Mouse (Mus musculus) gastrocnemius, adult 2 months (tissue): ENCODE results near the gene Aff3. TPM values are rescaled to one million over a fixed set of nuclear protein-coding genes. Genes with fewer than 3 reads are reported as not detected.

Experiments used
- DNase-seq: peaks from one replicate; pipeline ENCODE4 v3.0.0; 2022
- H3K27ac ChIP-seq: fragments of 200-600 bp; 2 replicates; pipeline ENCODE4 v1.8.1; 2022; ENCODE audit warnings: mild to moderate bottlenecking
- H3K4me3 ChIP-seq: fragments of 200-600 bp; 2 replicates; pipeline ENCODE4 v1.8.1; 2022; ENCODE audit warnings: mild to moderate bottlenecking, moderate library complexity
- CTCF ChIP-seq: fragments of 200-600 bp; IDR thresholded peaks from 2 replicates; pipeline ENCODE4 v1.8.1; 2022; ENCODE audit warnings: antibody characterized with exemption, mild to moderate bottlenecking, moderate library complexity
- intact Hi-C: fragments of 180-260 bp; cut with DNase I; formaldehyde crosslinking; loops from one replicate; pipeline ENCODE4 v1.15.1; 2025
- total RNA-seq, 2 experiments: library from RNA; stranded (reverse); gene quantifications; 2 replicates each; pipeline ENCODE4 v1.2.3; 2021

Gene Aff3
- total RNA-seq, 2 experiments from 2014 or later: 1.2 to 4.4 TPM

DNA sequence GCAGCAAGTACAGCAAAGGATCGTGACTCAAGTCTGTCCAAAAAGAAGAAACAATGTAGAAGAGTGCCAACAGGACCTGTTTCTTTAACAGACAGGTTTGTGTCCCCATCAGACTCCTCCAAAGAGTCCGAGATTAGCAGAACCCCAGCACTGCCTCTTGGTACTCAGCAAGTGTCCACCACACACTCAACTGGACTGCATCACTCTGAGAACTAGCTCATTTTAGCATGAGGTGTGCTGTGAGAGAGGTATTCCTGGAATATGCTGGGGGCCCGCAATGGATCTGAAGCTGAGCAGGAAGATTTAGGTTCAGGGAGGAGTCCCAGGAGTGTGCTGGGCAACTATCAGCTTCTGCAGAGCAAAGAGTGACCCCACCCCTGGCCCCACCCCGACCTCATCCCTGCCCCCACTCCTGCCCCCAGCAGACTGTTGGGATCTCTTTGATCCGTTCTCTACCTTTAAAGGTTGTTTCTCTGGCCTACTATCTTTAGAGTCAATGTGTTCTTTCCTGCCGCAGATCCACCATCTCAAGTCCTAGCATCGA is 157.0 kb downstream of the Aff3 start:
- Histone ChIP-seq H3K27ac (no peak overlapping the region), H3K4me3 (no peak overlapping the region)
- no peak for TF ChIP-seq CTCF
- no peak for DNase-seq
- intact Hi-C loops: no loop called here

DNA sequence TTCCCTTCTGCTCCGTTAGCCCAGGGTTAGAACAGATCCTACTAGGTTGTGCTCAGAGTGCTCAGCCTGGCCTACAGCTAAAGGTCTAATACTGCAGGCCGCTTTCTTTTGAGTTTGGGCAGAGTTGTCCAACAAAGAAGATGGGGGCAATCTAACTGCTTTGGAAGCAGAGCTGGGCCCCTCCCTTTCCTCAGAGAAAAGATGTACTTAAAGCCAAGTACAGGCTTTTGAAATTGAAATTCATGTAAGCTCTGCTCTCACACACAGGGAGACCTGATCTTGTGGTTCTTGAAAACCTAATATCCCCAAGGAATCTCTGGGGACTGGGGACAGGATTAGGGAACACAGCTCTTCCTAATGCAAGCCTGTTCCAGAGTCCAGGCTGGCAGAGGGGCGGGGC is 158.4 kb downstream of the Aff3 start:
- no peak for TF ChIP-seq CTCF
- DNase-seq: no peak
- no peak overlapping the region for H3K4me3 ChIP-seq
- intact Hi-C loops: no loop called here
- H3K27ac ChIP-seq: no peak overlapping the region

DNA sequence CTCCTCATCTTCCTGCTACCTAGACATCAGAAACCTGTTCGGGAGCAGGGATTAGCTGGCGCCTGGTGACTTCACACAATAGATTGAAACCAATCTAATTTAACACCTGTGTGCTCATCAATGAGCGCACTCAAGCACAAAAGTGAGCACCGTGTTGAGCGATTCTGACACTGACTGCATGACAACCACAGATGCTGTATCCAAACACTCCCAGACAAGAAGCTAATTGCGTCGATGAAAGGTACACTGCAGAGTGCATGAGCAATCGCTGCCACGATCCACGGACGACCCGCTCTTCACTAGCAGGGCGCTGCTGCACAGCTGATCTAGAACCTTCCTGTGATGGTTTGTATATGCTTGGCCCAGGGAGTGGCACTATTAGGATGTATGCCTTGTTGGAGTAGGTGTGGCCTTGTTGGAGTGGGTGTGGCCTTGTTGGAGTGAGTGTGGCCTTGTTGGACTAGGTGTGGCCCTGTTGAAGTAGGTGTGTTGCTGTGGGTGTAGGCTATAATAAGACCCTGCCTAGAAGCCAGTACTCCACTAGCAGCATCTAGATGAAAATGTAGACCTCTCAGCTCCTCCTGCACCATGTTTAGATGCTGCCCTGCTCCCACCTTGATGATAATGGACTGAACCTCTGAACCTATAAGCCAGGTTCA is 161.2 kb downstream of the Aff3 start:
- Histone ChIP-seq H3K4me3 (no peak overlapping the region), H3K27ac (no peak overlapping the region)
- no peak for DNase-seq
- no peak for TF ChIP-seq CTCF
- intact Hi-C loops: no loop called here

DNA sequence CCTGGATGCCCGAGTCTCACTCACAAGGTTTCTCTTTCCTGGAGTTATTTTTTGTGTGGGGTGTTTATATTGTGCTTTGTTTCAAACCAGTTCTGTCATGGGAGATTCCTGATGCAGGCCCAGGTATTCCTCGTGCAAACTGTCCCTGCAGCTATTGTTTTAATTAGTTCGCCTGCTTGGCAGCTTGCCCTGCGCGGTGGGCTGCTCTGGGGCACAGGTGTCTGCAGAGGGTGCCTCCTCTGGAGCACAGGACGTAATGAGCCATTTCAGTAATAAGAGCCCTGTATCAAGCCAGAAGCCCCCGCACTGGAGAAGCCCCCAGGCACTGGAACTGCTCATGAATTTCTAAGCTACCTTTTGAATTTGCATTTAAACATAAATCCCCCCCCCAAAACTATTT is 162.0 kb downstream of the Aff3 start:
- no peak for DNase-seq
- intact Hi-C loops: no loop called here
- Histone ChIP-seq H3K27ac (no peak overlapping the region), H3K4me3 (no peak overlapping the region)
- no peak for TF ChIP-seq CTCF

DNA sequence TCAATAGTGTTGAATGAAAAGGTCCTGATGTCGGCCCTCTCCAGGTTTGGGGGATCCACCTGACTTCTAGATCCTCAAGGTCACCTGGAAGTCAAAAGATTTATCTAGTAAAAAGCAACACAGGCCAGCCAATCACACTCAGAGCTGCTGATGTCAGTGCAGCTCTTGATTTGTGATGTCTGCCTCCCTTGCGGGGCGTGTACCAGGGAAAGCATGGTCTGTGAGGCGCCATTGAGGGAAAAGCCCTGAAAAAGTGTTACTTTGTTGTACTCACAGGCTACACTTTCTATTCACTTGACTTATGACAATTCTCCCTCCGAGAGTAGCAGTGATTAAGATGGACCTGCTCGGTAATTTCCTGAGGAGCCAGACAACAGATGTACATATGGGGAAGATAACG is 163.5 kb downstream of the Aff3 start:
- DNase-seq: no peak
- TF ChIP-seq CTCF: no peak
- intact Hi-C loops: no loop called here
- Histone ChIP-seq H3K4me3 (no peak overlapping the region), H3K27ac (peak overlapping the region; percentile 58; the same call in 1 of the 2 replicates)

DNA sequence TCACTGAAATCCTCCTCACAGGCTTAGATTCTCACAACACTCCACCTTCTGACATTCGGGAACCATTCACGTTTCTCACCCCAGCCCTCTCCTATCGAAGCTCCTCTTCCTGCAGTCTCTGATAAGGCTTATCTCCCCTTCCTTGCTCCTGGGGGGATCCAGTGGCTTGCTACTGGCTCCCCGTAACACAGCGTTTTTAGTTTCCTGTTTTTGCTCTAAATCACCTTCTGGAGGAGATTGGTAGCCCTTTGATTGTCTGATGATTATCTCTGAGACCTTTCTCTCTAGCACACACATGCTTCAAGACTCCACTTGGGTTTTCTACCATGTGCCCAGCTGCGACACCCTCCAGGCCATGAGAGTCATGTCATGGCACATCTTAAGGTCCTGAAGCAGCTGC is 165.3 kb downstream of the Aff3 start:
- intact Hi-C loops: no loop called here
- no peak overlapping the region for H3K27ac ChIP-seq
- no peak for DNase-seq
- no peak overlapping the region for H3K4me3 ChIP-seq
- TF ChIP-seq CTCF: no peak

DNA sequence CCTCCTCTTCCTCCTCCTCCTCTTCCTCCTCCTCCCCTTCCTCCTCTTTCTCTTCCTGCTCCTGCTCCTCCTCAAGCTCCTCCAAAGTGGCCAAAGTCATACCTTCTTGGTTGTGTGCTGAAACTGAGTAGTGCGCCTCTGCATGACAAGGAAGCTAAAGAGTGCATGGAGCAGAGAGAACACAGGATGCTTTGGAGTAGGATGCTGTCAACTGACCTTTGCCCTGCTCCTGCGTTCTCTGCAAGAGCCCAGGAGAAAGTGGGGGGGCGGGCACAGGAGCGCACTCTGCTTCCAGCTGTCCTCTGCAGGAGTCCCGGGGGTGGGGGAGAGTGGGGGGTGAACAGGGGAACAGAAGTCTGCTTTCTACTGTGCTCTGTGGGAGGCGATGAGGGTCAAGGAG is 167.2 kb downstream of the Aff3 start:
- no peak for DNase-seq
- TF ChIP-seq CTCF: no peak
- no peak overlapping the region for H3K27ac ChIP-seq
- intact Hi-C loops: no loop called here
- no peak overlapping the region for H3K4me3 ChIP-seq

DNA sequence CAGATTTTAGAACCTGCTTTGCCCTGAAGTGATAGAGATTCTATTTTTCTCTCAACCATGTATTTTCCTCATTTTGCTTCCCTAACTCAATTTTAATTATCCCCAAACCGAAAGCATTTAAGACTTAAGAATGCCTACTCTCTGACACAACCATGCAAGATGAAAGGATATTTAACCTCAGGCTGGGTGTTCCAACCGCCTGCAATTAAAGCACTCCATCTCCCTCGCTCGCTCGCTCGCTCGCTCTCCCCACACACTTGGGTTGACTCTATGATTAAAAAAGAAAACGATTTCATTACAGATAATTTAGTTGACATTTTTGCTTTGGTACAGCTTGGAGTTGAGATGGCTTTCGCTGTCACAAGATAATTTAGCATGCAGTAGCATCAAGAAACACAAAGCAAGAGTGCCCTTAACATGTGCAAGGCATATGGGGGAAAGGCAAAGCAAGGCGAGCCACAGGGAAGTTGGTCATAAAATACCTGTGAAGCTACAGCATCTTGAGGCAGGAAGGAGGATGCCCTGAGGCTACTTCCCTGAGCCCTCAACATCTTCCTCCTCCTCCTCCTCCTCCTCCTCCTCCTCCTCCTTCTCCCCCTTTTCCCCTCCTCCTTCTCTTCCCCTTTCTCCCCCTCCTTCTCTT is 167.7 kb downstream of the Aff3 start:
- intact Hi-C loops: no loop called here
- Histone ChIP-seq H3K4me3 (no peak overlapping the region), H3K27ac (no peak overlapping the region)
- no peak for TF ChIP-seq CTCF
- DNase-seq: no peak

DNA sequence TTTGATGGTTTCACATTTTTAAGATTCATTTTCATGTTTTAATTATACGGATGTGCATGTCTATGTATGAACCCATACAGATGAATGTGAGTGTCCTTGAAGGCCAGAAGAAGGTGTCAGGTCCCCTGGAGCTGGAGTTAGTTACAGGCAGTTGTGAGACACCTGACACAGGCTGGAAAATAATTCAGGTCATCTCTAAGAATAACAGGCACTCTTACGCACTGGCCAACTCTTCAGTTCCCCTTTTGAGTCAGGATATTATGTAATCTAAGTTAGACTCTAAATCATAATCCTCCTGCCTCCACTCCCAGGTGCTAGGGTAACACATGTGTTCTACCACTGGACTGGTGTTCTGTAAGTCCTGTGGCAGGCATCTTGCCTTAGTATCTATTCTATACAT is 169.5 kb downstream of the Aff3 start:
- intact Hi-C loops: no loop called here
- DNase-seq: no peak
- Histone ChIP-seq H3K27ac (peak overlapping the region; percentile 35; the same call in 1 of the 2 replicates), H3K4me3 (no peak overlapping the region)
- TF ChIP-seq CTCF: no peak

DNA sequence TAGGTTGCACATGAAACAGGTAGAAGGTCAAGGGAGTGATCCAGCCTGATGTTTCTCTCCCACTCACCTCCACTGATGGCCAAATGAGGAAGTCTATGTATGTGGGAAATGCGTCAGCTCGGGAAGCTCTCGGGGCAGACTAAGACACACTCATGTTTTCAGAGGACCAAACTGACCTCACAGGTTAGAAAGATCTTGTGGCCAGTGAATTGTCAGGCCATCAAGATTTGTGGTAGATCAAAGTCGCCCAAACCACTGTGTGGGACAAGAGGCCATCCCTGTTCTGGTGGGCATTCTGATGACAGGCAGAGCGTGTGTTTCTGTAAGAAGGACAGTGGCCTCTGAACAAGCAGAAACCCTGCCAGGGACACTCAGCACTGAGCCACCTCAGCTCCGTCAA is 175.0 kb downstream of the Aff3 start:
- no peak for DNase-seq
- no peak overlapping the region for H3K4me3 ChIP-seq
- intact Hi-C loops: no loop called here

DNA sequence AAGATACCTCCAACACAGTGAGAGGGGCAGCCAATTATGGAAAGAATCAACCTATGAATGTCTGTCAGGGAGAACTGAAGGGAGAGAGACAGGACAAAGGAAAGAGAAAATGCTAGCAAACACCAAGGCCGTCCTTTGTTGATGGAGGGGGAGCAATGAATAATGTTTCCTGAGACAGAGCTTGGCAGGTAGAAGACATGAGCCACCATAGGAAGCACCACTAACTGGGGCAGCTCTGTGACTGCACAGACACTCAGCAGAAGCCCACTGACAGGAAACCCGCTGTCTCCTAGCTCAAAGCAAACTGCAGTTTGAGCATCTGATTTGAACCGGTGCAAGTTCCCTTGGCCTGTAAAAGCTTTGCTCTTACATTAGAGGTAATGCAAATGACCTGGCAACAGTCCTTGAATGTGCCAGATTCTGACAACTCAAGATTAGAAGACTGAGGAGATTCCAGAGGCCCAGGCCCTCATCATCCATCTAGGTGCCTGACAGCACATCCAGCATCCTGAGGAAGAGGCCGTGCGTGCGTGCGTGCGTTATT is 176.0 kb downstream of the Aff3 start:
- TF ChIP-seq CTCF: no peak
- intact Hi-C loops: no loop called here
- DNase-seq: no peak
- H3K27ac ChIP-seq: no peak overlapping the region
- no peak overlapping the region for H3K4me3 ChIP-seq

More for the DNA sequence above, 175.0 kb downstream of the Aff3 start:
- H3K27ac ChIP-seq: no peak overlapping the region
- TF ChIP-seq CTCF: no peak

DNA sequence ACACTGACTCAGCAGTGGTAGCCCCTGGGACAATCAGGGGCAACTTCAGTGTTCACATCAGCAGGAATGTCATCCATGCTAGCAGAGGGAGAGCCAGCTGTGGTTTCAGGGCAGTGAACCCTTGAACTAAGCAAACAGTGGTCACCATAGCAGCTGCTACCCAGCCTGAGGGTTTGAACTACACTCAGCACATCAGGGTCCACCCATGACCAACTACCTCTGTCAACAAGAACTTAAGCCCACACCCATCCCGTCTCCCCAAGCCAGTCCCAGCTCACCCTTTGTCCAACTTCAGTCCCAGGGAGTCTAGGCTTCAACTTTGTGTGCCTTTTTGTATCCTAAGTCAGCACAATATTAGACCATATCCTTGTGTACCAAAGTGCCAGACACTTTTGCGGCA is 176.9 kb downstream of the Aff3 start:
- intact Hi-C loops: no loop called here
- Histone ChIP-seq H3K27ac (no peak overlapping the region), H3K4me3 (no peak overlapping the region)
- TF ChIP-seq CTCF: no peak
- no peak for DNase-seq

DNA sequence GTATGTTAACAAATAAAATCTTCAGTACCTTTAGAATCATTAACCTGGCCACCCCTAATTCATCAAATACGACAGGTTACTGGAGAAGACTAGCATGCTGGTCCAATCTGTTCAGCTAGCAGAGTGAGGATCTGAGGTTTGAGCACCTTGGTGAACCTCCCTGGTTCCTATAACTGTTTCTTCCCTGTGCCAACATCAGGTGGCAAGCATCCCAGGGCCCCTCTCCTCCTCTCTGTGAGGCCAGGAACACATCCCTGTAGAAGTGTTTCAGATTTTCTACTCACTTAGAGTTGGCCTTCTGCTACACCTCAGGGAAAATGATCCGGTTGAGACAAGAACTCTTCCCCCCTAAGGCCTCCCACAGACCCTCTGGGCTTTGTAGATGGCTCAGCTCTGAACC is 181.6 kb downstream of the Aff3 start:
- Histone ChIP-seq H3K27ac (no peak overlapping the region), H3K4me3 (no peak overlapping the region)
- TF ChIP-seq CTCF: no peak
- DNase-seq: no peak
- intact Hi-C loops: no loop called here
